Mouse (Mus musculus) G1E (cell line): Measurements from ENCODE around the gene Taar4. TPM values are rescaled to one million over a fixed set of nuclear protein-coding genes. Genes with fewer than 3 reads are reported as not detected.
A peak's percentile ranks its signal among the peaks of the same experiment; 100 is the strongest.

Source experiments
- ATAC-seq: 2 replicates; pipeline ENCODE4 v1.8.0; 2016; ENCODE audit warnings: mild to moderate bottlenecking; ENCODE audit not compliant: insufficient number of reproducible peaks, poor library complexity, low FRiP score, severe bottlenecking; ENCODE audit errors: extremely low read depth
- DNase-seq: peaks from one replicate; pipeline ENCODE4 v3.0.0; 2012; ENCODE audit warnings: low spot score
- H3K27me3 ChIP-seq: 2 replicates; pipeline ENCODE4 v1.6.1; 2012; ENCODE audit warnings: mild to moderate bottlenecking, low read length, inconsistent platforms; ENCODE audit not compliant: insufficient read depth
- H3K36me3 ChIP-seq: replicated peaks from 2 replicates; pipeline ENCODE3; 2012; ENCODE audit warnings: mild to moderate bottlenecking, inconsistent platforms
- H3K4me1 ChIP-seq: 2 replicates; pipeline ENCODE4 v1.6.1; 2012; ENCODE audit warnings: low read depth, low read length, inconsistent platforms, mixed read lengths; ENCODE audit not compliant: insufficient read depth
- H3K4me3 ChIP-seq: 2 replicates; pipeline ENCODE4 v1.5.1; 2012; ENCODE audit warnings: low read depth, mild to moderate bottlenecking, inconsistent platforms, low read length, moderate library complexity, mixed read lengths
- H3K9me3 ChIP-seq: replicated peaks from 2 replicates; pipeline ENCODE4 v1.6.1; 2012; ENCODE audit warnings: inconsistent platforms
- CTCF ChIP-seq: IDR thresholded peaks from 2 replicates; pipeline ENCODE4 v1.5.1; 2012; ENCODE audit warnings: low read depth, low read length, inconsistent platforms, mixed read lengths
- GATA1 ChIP-seq: IDR thresholded peaks from 2 replicates; pipeline ENCODE4 v1.6.1; 2012; ENCODE audit warnings: borderline replicate concordance, low read length, inconsistent platforms, mixed read lengths
- GATA2 ChIP-seq: IDR thresholded peaks from 2 replicates; pipeline ENCODE4 v1.6.1; 2012; ENCODE audit warnings: low read depth, low read length, inconsistent platforms, borderline replicate concordance
- POLR2AphosphoS5 ChIP-seq: IDR thresholded peaks from 2 replicates; pipeline ENCODE4 v1.6.1; 2012; ENCODE audit warnings: low read depth, low read length, inconsistent platforms; ENCODE audit not compliant: insufficient replicate concordance
- TAL1 ChIP-seq: conservative IDR thresholded peaks from 2 replicates; pipeline ENCODE4 v1.6.1; 2012; ENCODE audit warnings: low read depth, low read length, inconsistent platforms, mixed read lengths
- polyA plus RNA-seq: library from polyadenylated mRNA; stranded (reverse); fragments of >175 nt; gene quantifications from 2 replicates; pipeline ENCODE4 v1.2.3, GENCODE M21; 2012
- total RNA-seq, 2 experiments: library from RNA; stranded (forward) in 1 of 2; stranded (reverse) in 1 of 2; fragments of 200-1000 nt in 1 of 2; fragments of >200 nt in 1 of 2; fragmentation: Nextera tagmentation in 1 of 2; gene quantifications; 2 replicates each; pipeline ENCODE4 v1.2.3; 2014 to 2017

The Taar4 gene
- total and polyA plus RNA-seq, 3 experiments = not detected

GRCm38 (mm10) chr10:23942465-23942864, 17.8 kb upstream of the Taar4 start:
- DNase-seq (no peak), ATAC-seq (no peak)
- Histone ChIP-seq H3K9me3 (no peaks in the 10 kb centered on the region), H3K4me3 (no peak overlapping the region), H3K4me1 (no peaks in the 10 kb centered on the region), H3K36me3 (no peaks in the 10 kb centered on the region), H3K27me3 (no peaks in the 10 kb centered on the region)
- peak; percentile 40; the same call in 1 of the 2 replicates for TF ChIP-seq CTCF
- TF ChIP-seq POLR2AphosphoS5 = no peak

GRCm38 (mm10) chr10:23948026-23948425, 12.3 kb upstream of the Taar4 start:
- H3K27me3 ChIP-seq = 0 out of 2 replicates have a peak, but pooled peaks cover 2% of the 10 kb centered on the region
- no peaks in the 10 kb centered on the region for H3K4me1 ChIP-seq
- no peak overlapping the region for H3K4me3 ChIP-seq
- no peaks in the 10 kb centered on the region for H3K9me3 ChIP-seq
- ATAC-seq (no peak), DNase-seq (no peak)
- H3K36me3 ChIP-seq = no peaks in the 10 kb centered on the region
- no peak for TF ChIP-seq GATA1
- no peak for TF ChIP-seq TAL1
- no peak for TF ChIP-seq CTCF
- TF ChIP-seq POLR2AphosphoS5 = no peak
- no peak for TF ChIP-seq GATA2

GRCm38 (mm10) chr10:23949508-23950005, 10.7 kb upstream of the Taar4 start, which contains the start of gene Taar3:
Gene Taar3, plus strand, starts transcription at chr10:23949558.
- H3K36me3 ChIP-seq = no peaks in the 10 kb centered on the region
- ATAC-seq = no peak
- H3K9me3 ChIP-seq = no peaks in the 10 kb centered on the region
- H3K4me3 ChIP-seq = no peak within 1 kb of the TSS
- TF ChIP-seq TAL1 (no peak), CTCF (no peak), GATA2 (no peak)
- DNase-seq = no peak
- H3K4me1 ChIP-seq = no peaks in the 10 kb centered on the region
- 0 out of 2 replicates have a peak, but pooled peaks cover 2% of the 10 kb centered on the region for H3K27me3 ChIP-seq

GRCm38 (mm10) chr10:23951714-23952113, 8.6 kb upstream of the Taar4 start:
- no peaks in the 10 kb centered on the region for H3K9me3 ChIP-seq
- no peak for ATAC-seq
- TF ChIP-seq GATA2 (no peak), CTCF (no peak), TAL1 (no peak), GATA1 (no peak), POLR2AphosphoS5 (no peak)
- no peak overlapping the region for H3K4me3 ChIP-seq
- no peaks in the 10 kb centered on the region for H3K36me3 ChIP-seq
- no peak for DNase-seq
- 0 out of 2 replicates have a peak, but pooled peaks cover 2% of the 10 kb centered on the region for H3K27me3 ChIP-seq
- no peaks in the 10 kb centered on the region for H3K4me1 ChIP-seq

- no peaks in the 10 kb centered on the region for H3K9me3 ChIP-seq
- no peaks in the 10 kb centered on the region for H3K36me3 ChIP-seq
- TF ChIP-seq TAL1 = no peak
- TF ChIP-seq POLR2AphosphoS5 = no peak
- TF ChIP-seq GATA2 = no peak
- TF ChIP-seq CTCF = no peak
- no peak for TF ChIP-seq GATA1
- no peaks in the 10 kb centered on the region for H3K4me1 ChIP-seq
- no peak overlapping the region for H3K4me3 ChIP-seq
- ATAC-seq (no peak), DNase-seq (no peak)
- no peaks in the 10 kb centered on the region for H3K27me3 ChIP-seq
Measured at GRCm38 (mm10) chr10:23959071-23959470, 1.2 kb upstream of the Taar4 start.

GRCm38 (mm10) chr10:23963444-23963843, 3.1 kb downstream of the Taar4 start:
- Histone ChIP-seq H3K27me3 (0 out of 2 replicates have a peak, but pooled peaks cover 2% of the 10 kb centered on the region), H3K4me3 (no peak overlapping the region), H3K4me1 (no peaks in the 10 kb centered on the region), H3K36me3 (no peaks in the 10 kb centered on the region), H3K9me3 (no peaks in the 10 kb centered on the region)
- DNase-seq (no peak), ATAC-seq (no peak)
- TF ChIP-seq POLR2AphosphoS5 = no peak
- no peak for TF ChIP-seq CTCF
